Mouse (Mus musculus) gastrocnemius, postnatal 14 days (tissue): ENCODE measurements around the gene Aipl1. TPM values are rescaled to one million over a fixed set of nuclear protein-coding genes. Genes with fewer than 3 reads are reported as not detected.

Experiments used
- DNase-seq: peaks from one replicate; pipeline ENCODE4 v3.0.0; 2021; ENCODE audit warnings: mixed read lengths
- intact Hi-C: fragments of 180-260 bp; cut with DNase I; formaldehyde crosslinking; loops from one replicate; pipeline ENCODE4 v1.15.1; 2025; ENCODE audit warnings: low total_unique reads
- long read RNA-seq, 2 experiments: library from polyadenylated mRNA; stranded (forward); transcript quantifications; one replicate each; pipeline ENCODE4 v2.0.0; 2021
- total RNA-seq, 2 experiments: library from RNA; stranded (reverse); gene quantifications; 2 replicates each; pipeline ENCODE4 v1.2.3; 2021

Gene Aipl1
- under 1 TPM in 1 of 2 experiments, not detected in 1; 0.13 TPM for total RNA-seq
- long read RNA-seq, experiment 1 = 0 reads
- long read RNA-seq, experiment 2 = 0 reads

DNA sequence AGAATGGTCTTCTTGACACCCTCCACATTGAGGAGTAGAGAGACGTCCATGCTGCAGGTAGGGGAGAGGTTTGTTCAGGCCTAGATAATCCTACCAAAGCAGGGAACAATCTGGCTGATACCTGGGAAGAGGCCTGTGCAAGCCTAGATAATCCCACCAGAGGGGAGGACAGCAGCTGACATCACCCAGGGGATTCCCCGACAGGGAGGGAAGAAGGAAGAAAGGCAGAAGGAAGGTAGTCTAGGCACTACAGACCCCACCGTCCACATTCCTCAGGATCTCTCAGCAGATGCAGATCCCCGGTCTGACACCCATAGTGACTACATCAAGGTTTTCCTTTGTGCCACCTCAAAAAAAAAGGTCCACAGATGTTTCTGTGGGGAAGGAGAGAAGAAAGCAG lies at the start of gene Aipl1:
Aipl1 (minus strand) TSS at position 101 of the 400 bp plus-strand sequence.
- DNase-seq = no peak
- intact Hi-C loops = loop anchor here (5.0 kb wide), 1 partner anchor 690 kb away; no protein-coding TSS in a partner anchor

GRCm38 (mm10) chr11:72086251-72087046 lies 49.1 kb upstream of the Aipl1 start:
- DNase-seq = peak; percentile 36
- intact Hi-C loops = no loop called here

DNA sequence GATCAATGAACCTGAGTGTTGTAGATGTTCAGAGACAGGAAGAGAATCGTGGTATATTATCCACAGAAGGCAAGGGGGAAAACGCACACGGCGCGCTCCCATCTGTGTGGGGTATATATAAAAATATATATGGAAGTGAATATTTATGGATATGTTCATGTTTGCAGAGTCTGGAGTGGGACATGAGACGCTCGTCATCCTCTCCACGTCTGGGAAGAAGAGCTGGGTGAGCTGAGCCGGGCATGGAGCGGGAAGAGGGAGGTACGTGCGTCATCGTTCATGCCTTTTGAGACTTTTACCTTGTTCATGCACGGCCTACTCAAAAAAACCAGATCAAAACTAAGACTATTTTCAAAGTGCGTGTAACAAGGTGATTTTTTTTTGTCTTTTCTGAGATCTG lies 47.0 kb upstream of the Aipl1 start:
- DNase-seq = no peak
- intact Hi-C loops = no loop called here

DNA sequence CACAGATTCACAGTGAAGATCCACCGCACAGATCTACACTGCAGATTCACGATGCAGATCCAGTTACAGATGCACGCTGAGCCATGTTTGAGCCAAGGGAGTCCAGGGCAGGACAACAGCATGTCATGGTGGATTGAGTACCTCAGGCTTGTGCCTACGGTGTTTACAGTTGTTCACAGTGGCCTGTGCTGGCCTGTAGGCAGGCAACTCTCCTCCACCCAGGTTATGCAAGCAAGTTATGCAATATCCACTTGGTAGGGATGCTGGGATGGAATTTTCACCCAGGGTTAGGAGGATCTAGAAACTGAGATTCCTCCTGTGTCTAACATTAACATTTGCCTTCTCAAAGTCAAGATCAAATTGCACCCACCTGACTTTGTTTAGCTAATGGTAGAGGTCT lies 45.3 kb upstream of the Aipl1 start:
- intact Hi-C loops = no loop called here
- no peak for DNase-seq

- intact Hi-C loops = no loop called here
- DNase-seq = no peak
These were observed 43.2 kb upstream of the Aipl1 start for GRCm38 (mm10) chr11:72080461-72080860.

DNA sequence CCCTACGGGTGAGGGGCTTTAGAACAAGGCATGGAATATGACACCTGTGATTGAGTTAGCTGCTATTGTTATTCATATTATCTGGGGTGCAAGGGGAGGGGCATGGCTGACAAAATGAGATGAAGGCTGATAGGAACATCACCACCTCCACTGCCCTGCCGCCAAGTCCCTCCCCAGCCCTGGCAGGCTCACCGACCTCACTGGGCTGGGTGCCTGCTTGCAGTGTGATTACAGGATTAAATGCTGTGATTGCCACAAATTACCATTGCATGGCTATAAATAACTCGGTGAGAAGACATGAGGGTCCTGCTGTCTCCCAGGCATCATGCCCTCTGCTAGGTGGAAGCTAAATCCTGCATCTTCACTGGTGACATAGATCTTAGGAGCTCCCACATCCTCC lies 41.3 kb upstream of the Aipl1 start:
- DNase-seq = no peak
- intact Hi-C loops = no loop called here

- intact Hi-C loops = no loop called here
- DNase-seq = no peak
These were observed 40.7 kb upstream of the Aipl1 start for GRCm38 (mm10) chr11:72078056-72078455.

DNA sequence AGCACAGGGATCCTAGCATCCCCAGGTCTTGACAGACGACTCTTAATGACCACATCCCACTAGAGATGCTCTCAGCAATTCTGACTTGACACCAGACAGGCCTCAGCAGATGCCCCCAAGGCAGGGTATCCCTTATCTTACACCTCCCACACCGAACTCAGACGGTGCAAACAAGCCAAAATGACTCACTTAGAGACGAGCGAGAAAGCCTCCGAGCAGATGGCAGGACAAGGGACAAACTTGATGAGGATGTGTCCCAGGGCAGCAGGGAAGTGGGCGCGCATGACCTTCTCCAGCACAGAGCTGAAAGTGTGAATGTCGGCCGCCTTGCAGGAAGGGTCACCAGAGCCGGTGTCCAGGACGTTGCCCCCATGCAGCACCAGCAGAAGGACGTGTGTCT lies 36.9 kb upstream of the Aipl1 start:
- intact Hi-C loops = no loop called here
- no peak for DNase-seq

DNA sequence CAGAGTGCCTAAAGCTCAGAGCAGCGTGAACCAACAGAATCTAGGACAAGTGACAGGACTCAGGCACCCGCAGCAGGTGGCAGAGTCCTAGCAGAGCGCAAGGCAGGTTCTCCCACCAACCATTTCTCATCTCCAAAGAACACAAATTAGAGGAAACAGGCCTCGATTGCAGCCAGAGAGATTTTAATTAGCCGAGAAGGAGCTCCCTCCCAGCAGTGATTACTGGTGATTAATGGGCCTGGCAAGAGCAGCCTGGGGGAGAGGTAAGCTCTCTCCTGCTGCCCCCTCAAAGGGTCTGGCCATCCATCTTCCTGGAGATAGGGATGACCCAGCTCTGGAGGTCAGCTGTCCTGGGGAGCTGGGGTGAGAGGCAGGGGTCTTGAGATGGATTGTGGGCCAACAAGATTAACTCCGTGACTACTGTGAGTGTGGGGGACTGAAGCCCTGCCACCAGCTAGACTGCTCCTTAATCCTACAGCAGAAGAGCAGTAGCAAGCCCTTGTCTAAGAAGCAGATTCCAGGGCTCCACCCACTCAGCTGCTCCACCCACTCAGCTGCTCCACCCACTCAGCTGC lies 35.1 kb upstream of the Aipl1 start:
- DNase-seq = no peak
- intact Hi-C loops = no loop called here

GRCm38 (mm10) chr11:72070733-72071132 lies 33.4 kb upstream of the Aipl1 start:
- DNase-seq = no peak
- intact Hi-C loops = no loop called here

- intact Hi-C loops = no loop called here
- DNase-seq = no peak
These were observed 30.7 kb upstream of the Aipl1 start for GRCm38 (mm10) chr11:72068026-72068425.

DNA sequence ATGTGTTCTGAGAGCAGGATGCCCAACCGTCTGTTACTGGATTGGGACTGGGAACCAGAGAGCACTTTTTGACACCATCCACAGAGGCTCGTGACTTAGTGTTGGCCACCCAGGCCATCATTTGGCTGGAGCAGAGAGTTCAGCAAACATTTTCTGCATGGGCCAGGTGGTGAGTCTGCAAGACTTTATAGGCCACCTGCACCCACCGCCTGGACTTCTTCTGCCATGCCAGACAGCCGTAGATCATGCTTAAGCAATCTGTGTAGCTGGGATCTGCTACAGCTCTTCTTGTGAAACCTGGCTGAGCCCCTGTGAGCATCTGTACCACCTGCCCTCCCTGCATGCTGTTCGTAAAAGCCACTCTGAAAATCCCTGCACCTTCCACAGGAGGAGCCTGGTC lies 30.0 kb upstream of the Aipl1 start:
- intact Hi-C loops = no loop called here
- no peak for DNase-seq

DNA sequence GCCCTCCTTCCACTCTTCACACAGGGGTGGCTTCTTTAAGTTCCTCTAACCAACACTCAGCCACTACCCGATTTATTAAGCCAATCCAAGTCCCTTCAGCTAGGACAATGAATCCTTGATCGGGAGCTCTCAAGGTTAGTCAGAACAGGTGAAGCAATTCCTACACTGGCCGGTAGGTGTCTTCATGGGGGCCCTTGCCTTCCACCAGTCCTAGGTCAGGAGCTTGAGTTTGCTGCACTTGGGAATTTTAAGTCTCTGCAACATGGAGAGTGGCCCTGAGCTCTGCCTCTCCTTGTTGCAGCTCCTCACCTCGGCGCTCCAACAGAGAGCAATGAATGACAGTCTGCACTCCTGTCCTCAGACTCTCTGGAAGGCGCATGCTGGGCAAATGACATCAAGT lies 29.0 kb upstream of the Aipl1 start:
- intact Hi-C loops = no loop called here
- no peak for DNase-seq

GRCm38 (mm10) chr11:72065103-72065502 lies 27.8 kb upstream of the Aipl1 start:
- DNase-seq = no peak

DNA sequence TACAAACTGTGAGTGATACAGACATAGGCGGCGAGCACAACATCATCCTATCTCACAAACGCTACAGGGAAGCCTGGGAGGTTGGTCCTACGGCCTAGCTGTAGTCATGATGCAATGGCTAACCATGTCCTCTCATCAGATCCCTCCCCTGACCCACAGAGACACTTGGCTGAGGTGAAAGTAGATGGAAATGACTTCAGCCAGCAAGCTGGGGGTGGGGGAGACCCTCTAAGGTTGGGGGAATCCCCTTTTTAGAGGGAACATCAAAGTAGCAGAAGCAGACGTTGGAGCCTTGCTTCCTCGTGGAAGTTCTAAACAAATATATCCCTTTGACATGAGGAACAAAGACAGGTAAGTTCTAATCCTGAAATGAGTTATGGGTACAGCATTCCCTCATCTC lies 27.1 kb upstream of the Aipl1 start:
- intact Hi-C loops = no loop called here
- no peak for DNase-seq

More at GRCm38 (mm10) chr11:72065103-72065502, 27.8 kb upstream of the Aipl1 start:
- intact Hi-C loops = no loop called here

DNA sequence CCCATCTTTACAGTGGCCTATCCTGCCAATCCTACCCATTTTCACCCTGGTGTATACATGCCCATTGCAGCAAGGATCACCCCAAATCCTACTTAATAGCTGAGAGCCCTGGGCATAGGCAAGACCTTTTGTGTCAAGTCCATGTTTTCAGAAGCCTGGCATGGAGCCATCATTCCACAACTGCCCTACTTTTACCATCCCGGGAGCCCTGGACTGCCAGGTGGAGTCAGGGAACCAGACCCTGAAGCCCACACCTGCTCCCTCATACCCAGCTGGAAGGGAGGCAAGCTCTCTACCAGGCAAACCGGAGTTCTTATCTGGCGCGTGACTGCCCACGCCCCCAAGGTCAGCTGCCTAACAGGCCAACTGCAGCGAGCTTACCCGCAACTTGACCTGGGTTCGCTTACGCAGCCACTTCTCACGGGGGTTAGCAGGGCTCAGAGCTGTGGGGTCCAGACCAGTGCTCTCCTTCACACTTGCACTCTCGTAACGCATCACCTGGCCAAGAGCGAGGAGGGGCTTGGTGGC lies 23.8 kb upstream of the Aipl1 start:
- DNase-seq = no peak
- intact Hi-C loops = no loop called here

DNA sequence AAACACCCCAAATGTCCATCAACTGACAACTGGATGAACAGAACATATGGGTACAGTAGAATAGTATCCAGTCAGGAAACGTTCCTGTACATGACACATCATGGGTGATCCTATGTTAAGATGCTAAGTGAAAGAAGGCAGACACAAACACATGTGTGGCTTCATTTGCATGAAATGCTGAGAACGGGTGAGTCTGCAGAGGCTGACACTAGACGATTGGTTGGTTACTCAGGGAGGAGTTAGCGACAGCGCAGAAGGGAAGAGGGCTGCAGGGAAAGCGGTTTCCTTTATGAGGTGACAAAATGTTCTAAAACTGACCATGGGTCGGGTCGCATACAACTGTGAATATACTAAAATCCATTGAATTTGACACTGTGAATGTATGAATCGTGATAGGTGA lies 23.1 kb upstream of the Aipl1 start:
- intact Hi-C loops = no loop called here
- no peak for DNase-seq

GRCm38 (mm10) chr11:72057166-72057565 lies 19.9 kb upstream of the Aipl1 start:
- intact Hi-C loops = loop anchor here (10.0 kb wide), 1 partner anchor 128 kb away; no protein-coding TSS in a partner anchor
- no peak for DNase-seq

GRCm38 (mm10) chr11:72055176-72055575 lies 17.9 kb upstream of the Aipl1 start:
- intact Hi-C loops = loop anchor here (10.0 kb wide), 1 partner anchor 130 kb away; no protein-coding TSS in a partner anchor

GRCm38 (mm10) chr11:72052636-72053035 lies 15.3 kb upstream of the Aipl1 start:
- peak; percentile 73 for DNase-seq
- intact Hi-C loops = loop anchor here (10.0 kb wide), 1 partner anchor 132 kb away; no protein-coding TSS in a partner anchor

More at GRCm38 (mm10) chr11:72055176-72055575, 17.9 kb upstream of the Aipl1 start:
- DNase-seq = no peak

DNA sequence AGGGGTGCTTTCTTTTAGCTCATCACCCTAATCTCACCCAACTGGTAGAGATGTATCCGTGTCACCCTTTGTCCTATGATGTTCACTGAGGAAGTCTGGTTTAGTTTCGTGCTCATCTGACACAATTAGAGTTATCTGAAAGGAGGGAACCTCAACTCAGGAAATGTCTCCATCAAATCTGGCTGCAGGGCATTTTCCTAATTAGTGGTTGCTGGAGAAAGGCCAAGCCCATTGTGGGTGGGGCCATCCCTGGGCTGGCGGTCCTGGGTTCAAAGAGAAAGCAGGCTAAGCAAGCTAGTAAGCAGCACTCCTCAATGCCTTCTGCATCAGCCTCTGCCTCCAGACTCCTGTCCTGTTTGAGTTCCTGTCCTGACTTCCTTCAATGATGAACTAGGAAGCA lies 14.9 kb upstream of the Aipl1 start:
- DNase-seq = no peak
- intact Hi-C loops = loop anchor here (10.0 kb wide), 1 partner anchor 133 kb away; no protein-coding TSS in a partner anchor
